Mouse (Mus musculus): ENCODE measurements around the gene Cpne8. TPM values are rescaled to one million over a fixed set of nuclear protein-coding genes. Genes with fewer than 3 reads are reported as not detected.

Cpne8 gene
- 10 to 100 TPM; 24.6 to 29.8 TPM for total RNA-seq (2021)

- intact Hi-C loops (cut with DNase I), result loop anchor here (1.0 to 2.0 kb wide), 2 partner anchors 162 to 430 kb away; no protein-coding TSS in a partner anchor
- peak; percentile 56 to 65 for DNase-seq (ENCODE audit: low spot score in 2 of 2)
Observed at GRCm38 (mm10) chr15:90678985-90679759, at the start of gene Cpne8. Gene Cpne8, minus strand, starts transcription at chr15:90679432.

GRCm38 (mm10) chr15:90717717-90718116 is 38.5 kb upstream of the Cpne8 start:
- intact Hi-C loops (cut with DNase I), result no loop called here
- DNase-seq (ENCODE audit: low spot score in 2 of 2), result no peak

- no peak for DNase-seq (ENCODE audit: low spot score in 2 of 2)
- intact Hi-C loops (cut with DNase I), result no loop called here
Observed at GRCm38 (mm10) chr15:90709296-90709695, 30.1 kb upstream of the Cpne8 start.

- intact Hi-C loops (cut with DNase I), result no loop called here
- no peak for DNase-seq (ENCODE audit: low spot score in 2 of 2)
Observed at GRCm38 (mm10) chr15:90704314-90704713, 25.1 kb upstream of the Cpne8 start.

- DNase-seq (ENCODE audit: low spot score in 2 of 2), result peak in 1 of 2 experiments; percentile 5
- intact Hi-C loops (cut with DNase I), result no loop called here
Observed at GRCm38 (mm10) chr15:90703502-90704232, 24.4 kb upstream of the Cpne8 start.

- intact Hi-C loops (cut with DNase I), result no loop called here
- DNase-seq (ENCODE audit: low spot score in 2 of 2), result no peak
Observed at GRCm38 (mm10) chr15:90686770-90687169, 7.5 kb upstream of the Cpne8 start.

GRCm38 (mm10) chr15:90679760-90680579 is 738 bp upstream of the Cpne8 start:
- intact Hi-C loops (cut with DNase I), result loop anchor here (1.0 to 5.0 kb wide), 3 partner anchors 161 to 431 kb away; no protein-coding TSS in a partner anchor
- peak; percentile 70 for DNase-seq (ENCODE audit: low spot score in 2 of 2)

- intact Hi-C loops (cut with DNase I), result loop anchor here (2.0 kb wide), 1 partner anchor 430 kb away; no protein-coding TSS in a partner anchor
- DNase-seq (ENCODE audit: low spot score in 2 of 2), result peak; percentile 27 to 41
Observed at GRCm38 (mm10) chr15:90678488-90678887, 744 bp downstream of the Cpne8 start.

- DNase-seq (ENCODE audit: low spot score in 2 of 2), result no peak
- intact Hi-C loops (cut with DNase I), result no loop called here
Observed at GRCm38 (mm10) chr15:90669494-90669893, 9.7 kb downstream of the Cpne8 start.

GRCm38 (mm10) chr15:90666893-90667292 is 12.3 kb downstream of the Cpne8 start:
- intact Hi-C loops (cut with DNase I), result no loop called here
- DNase-seq (ENCODE audit: low spot score in 2 of 2), result no peak

GRCm38 (mm10) chr15:90664615-90665014 is 14.6 kb downstream of the Cpne8 start:
- DNase-seq (ENCODE audit: low spot score in 2 of 2), result no peak
- intact Hi-C loops (cut with DNase I), result no loop called here

- intact Hi-C loops (cut with DNase I), result no loop called here
- DNase-seq (ENCODE audit: low spot score in 2 of 2), result no peak
Observed at GRCm38 (mm10) chr15:90663631-90664030, 15.6 kb downstream of the Cpne8 start.

- no peak for DNase-seq (ENCODE audit: low spot score in 2 of 2)
- intact Hi-C loops (cut with DNase I), result no loop called here
Observed at GRCm38 (mm10) chr15:90660723-90661122, 18.5 kb downstream of the Cpne8 start.

- DNase-seq (ENCODE audit: low spot score in 2 of 2), result no peak
- intact Hi-C loops (cut with DNase I), result no loop called here
Observed at GRCm38 (mm10) chr15:90658053-90658452, 21.2 kb downstream of the Cpne8 start.

GRCm38 (mm10) chr15:90656521-90656920 is 22.7 kb downstream of the Cpne8 start:
- intact Hi-C loops (cut with DNase I), result no loop called here
- DNase-seq (ENCODE audit: low spot score in 2 of 2), result peak; percentile 45 to 59

- DNase-seq (ENCODE audit: low spot score in 2 of 2), result no peak
- intact Hi-C loops (cut with DNase I), result no loop called here
Observed at GRCm38 (mm10) chr15:90647011-90647577, 32.1 kb downstream of the Cpne8 start.

- intact Hi-C loops (cut with DNase I), result no loop called here
Observed at GRCm38 (mm10) chr15:90646326-90646725, 32.9 kb downstream of the Cpne8 start.

GRCm38 (mm10) chr15:90645828-90646227 is 33.4 kb downstream of the Cpne8 start:
- DNase-seq (ENCODE audit: low spot score in 2 of 2), result no peak
- intact Hi-C loops (cut with DNase I), result no loop called here

More at GRCm38 (mm10) chr15:90646326-90646725, 32.9 kb downstream of the Cpne8 start:
- DNase-seq (ENCODE audit: low spot score in 2 of 2), result no peak

- intact Hi-C loops (cut with DNase I), result no loop called here
- DNase-seq (ENCODE audit: low spot score in 2 of 2), result no peak
Observed at GRCm38 (mm10) chr15:90624201-90624600, 55.0 kb downstream of the Cpne8 start.
